Mouse (Mus musculus) testis, adult 2 months (tissue): ENCODE data around the gene Krt81.

ENCODE experiments used
- CTCF ChIP-seq: fragments of 200-500 bp; IDR thresholded peaks from 2 replicates; pipeline ENCODE4 v1.5.1; 2012; ENCODE audit warnings: low read depth, mild to moderate bottlenecking, inconsistent platforms, low read length, moderate library complexity; ENCODE audit not compliant: control insufficient read depth, insufficient read depth, insufficient replicate concordance
- POLR2A ChIP-seq: fragments of 200-500 bp; IDR thresholded peaks from 2 replicates; pipeline ENCODE4 v1.6.1; 2012; ENCODE audit warnings: low read depth, mild to moderate bottlenecking, inconsistent platforms, low read length, moderate library complexity; ENCODE audit not compliant: control insufficient read depth

GRCm38 (mm10) chr15:101424914-101425313 lies 38.6 kb downstream of the Krt81 start:
- no peak for TF ChIP-seq POLR2A
- TF ChIP-seq CTCF: no peak
